Mouse (Mus musculus) ES-E14 (cell line): ENCODE data around the gene Mex3a.

Experiments
- HCFC1 ChIP-seq: IDR thresholded peaks from 2 replicates; pipeline ENCODE4 v1.6.1; 2012; ENCODE audit warnings: low read length, inconsistent platforms, borderline replicate concordance; ENCODE audit not compliant: insufficient read depth
- MAFK ChIP-seq: IDR thresholded peaks from 2 replicates; pipeline ENCODE4 v1.6.1; 2014; ENCODE audit warnings: mild to moderate bottlenecking, low read depth, low read length, inconsistent platforms; ENCODE audit not compliant: insufficient read depth

GRCm38 (mm10) chr3:88512896-88513545 lies 19.2 kb upstream of the Mex3a start:
- TF ChIP-seq MAFK (no peak), HCFC1 (no peak)
